Mouse (Mus musculus) lung, postnatal 0 days (tissue): ENCODE results near the gene Cela3a.

Experiments
- CTCF ChIP-seq: IDR thresholded peaks from 2 replicates; pipeline ENCODE4 v1.5.1; 2016; ENCODE audit warnings: antibody characterized with exemption, mild to moderate bottlenecking
- EP300 ChIP-seq: IDR thresholded peaks from 2 replicates; pipeline ENCODE4 v1.6.1; 2016; ENCODE audit warnings: antibody characterized with exemption, mild to moderate bottlenecking, control low read depth

DNA sequence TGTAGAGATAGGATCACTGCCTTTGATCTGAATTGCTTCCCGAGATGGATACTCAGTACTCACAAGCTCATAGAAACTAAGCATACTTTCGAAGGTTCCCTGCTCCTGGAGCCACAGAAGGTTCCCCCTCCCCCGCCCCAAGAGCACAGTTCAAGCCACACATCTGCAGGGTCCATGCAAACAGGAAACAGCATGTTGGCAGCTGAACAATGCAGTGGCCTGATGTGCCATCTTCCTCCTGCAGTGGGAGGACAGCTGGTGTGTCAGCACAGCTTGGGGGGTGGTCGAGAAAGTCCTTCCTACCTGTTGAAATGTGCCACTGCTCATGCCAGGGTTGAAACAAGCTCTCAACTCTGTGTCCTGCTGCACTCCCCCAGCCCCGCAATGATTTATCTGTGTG lies 49.3 kb upstream of the Cela3a start:
- TF ChIP-seq CTCF (no peak), EP300 (no peak)
